In the genomic region with DNA sequence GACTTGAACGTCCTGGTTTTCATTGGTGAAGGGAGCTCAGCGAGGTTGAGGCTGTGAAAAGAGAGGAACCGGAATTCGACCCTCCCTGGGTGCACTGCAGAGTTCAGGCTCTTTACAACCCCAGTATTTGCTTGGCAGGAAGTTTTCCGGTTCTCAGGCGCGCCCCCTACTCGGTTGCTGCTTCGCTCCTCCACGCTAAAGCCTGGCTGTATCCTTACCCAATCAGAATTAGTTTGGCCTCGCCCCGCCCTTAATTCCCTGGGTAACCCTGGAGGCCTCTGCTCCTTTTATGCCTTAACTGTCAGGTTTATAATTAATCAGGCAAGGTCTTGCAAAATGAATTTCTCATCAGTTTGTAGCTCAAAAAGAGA, we compare ENCODE assay signal across 8 mouse cellular contexts. TPM values are rescaled to one million over a fixed set of nuclear protein-coding genes. Genes with fewer than 3 reads are reported as not detected.
A peak's percentile ranks its signal among the peaks of the same experiment; 100 is the strongest.
DNase-seq lines count a peak whose midpoint lies in the region; ATAC-seq and TF ChIP-seq lines count a peak whose summit lies in the region.

No protein-coding gene starts in this region.

- H3K4me3 ChIP-seq in C2C12 (ENCODE audit: insufficient read depth, poor library complexity, severe bottlenecking): peak overlapping the region; percentile 48
- peak overlapping the region; percentile 70 for H3K4me3 ChIP-seq in forebrain, postnatal 0 days (ENCODE audit: low read depth, low read length)

- no peaks in the 10 kb centered on the region for H3K9me3 ChIP-seq in forebrain, postnatal 0 days (ENCODE audit: low read length)

- intact Hi-C loops in heart, postnatal 36 days (cut with DNase I): loop anchor here (2.0 kb wide), 1 partner anchor 26 kb away; no protein-coding TSS in a partner anchor

- H3K36me3 ChIP-seq in C2C12 (ENCODE audit: control insufficient read depth, insufficient read depth): no peaks in the 10 kb centered on the region
- H3K36me3 ChIP-seq in forebrain, postnatal 0 days (ENCODE audit: insufficient read depth): no peaks in the 10 kb centered on the region

- H3K79me3 ChIP-seq in C2C12 (ENCODE audit: low read depth): no peaks in the 10 kb centered on the region

- H3K27me3 ChIP-seq in C2C12 (ENCODE audit: control insufficient read depth, insufficient read depth, insufficient read length): no peaks in the 10 kb centered on the region
- peaks cover 10% of the 10 kb centered on the region for H3K27me3 ChIP-seq in forebrain, postnatal 0 days (ENCODE audit: insufficient read depth, low read length)

- peaks cover 9% of the 10 kb centered on the region for H3K79me2 ChIP-seq in C2C12 (ENCODE audit: control insufficient read depth, insufficient read depth)

- H3K4me1 ChIP-seq in forebrain, postnatal 0 days (ENCODE audit: insufficient read depth): no peaks in the 10 kb centered on the region

- H3ac ChIP-seq in C2C12 (ENCODE audit: control insufficient read depth, insufficient read length, low read depth): no peak overlapping the region

- TF ChIP-seq CTCF in C2C12 (IDR thresholded peaks at IDR 0.05; ENCODE audit: control insufficient read depth, insufficient read depth, insufficient read length): peak; percentile 35
- TF ChIP-seq CTCF in forebrain, postnatal 0 days (IDR thresholded peaks at IDR 0.05; ENCODE audit: low read depth): peak; percentile 63

- whole genome bisulfite sequencing in forebrain, postnatal 0 days: 2% methylated on average over 12 of the region's 12 CpGs

- peak; percentile 87 for ATAC-seq in forebrain, postnatal 0 days

- no peak overlapping the region for H3K27ac ChIP-seq in forebrain, postnatal 0 days (ENCODE audit: low read depth, low read length)

- H3K4me2 ChIP-seq in forebrain, postnatal 0 days (ENCODE audit: low read depth): peak overlapping the region; percentile 100

- no peak overlapping the region for H3K9ac ChIP-seq in forebrain, postnatal 0 days

- DNase-seq in adrenal gland, postnatal 25 days: peak; percentile 64
- DNase-seq in forebrain, postnatal 0 days: peak; percentile 77
- DNase-seq in heart, postnatal 36 days: peak; percentile 70 to 74
- peak; percentile 45 to 68 for DNase-seq in layer of hippocampus, postnatal 10 days (ENCODE audit: low spot score in 2 of 2)
- DNase-seq in lung, postnatal 36 days: peak; percentile 89
- DNase-seq in right cerebral cortex, postnatal 14 days: peak; percentile 67
- no peak for DNase-seq in adipocyte (ENCODE audit: low spot score)

TF ChIP-seq in C2C12, 6 proteins besides CTCF, POLR2A, EP300 and RAD21:
- TF ChIP-seq CEBPB (IDR thresholded peaks at IDR 0.05; ENCODE audit: low read depth): no peak
- TF ChIP-seq USF1 (IDR thresholded peaks at IDR 0.05; ENCODE audit: low read depth): no peak
- TF ChIP-seq FOSL1 (IDR thresholded peaks at IDR 0.05; ENCODE audit: insufficient read depth, low read length, poor library complexity, severe bottlenecking): no peak
- TF ChIP-seq MYOG (IDR thresholded peaks at IDR 0.05; ENCODE audit: control insufficient read depth, extremely low read depth, insufficient read length): no peak
- TF ChIP-seq MYOD1 (IDR thresholded peaks at IDR 0.05; ENCODE audit: control insufficient read depth, insufficient read length, low read depth): no peak
- TF ChIP-seq MAX (IDR thresholded peaks at IDR 0.05): no peak

RNA-seq across cellular contexts. Expression of gene Usp43, which starts 0.8 kb away (rescaled TPM):
- polyA plus RNA-seq in C2C12 (2012; fragmentation: generic; extraction: Trizol): 3.4 TPM
- 1.5 and 3.0 TPM in 2 replicates for total RNA-seq in adrenal gland, postnatal 25 days (2021)
- total RNA-seq in forebrain, postnatal 0 days (2014; rRNA removed): 7.0 and 12.3 TPM in 2 replicates
- polyA plus RNA-seq in forebrain, postnatal 0 days (2015; fragmentation: Nextera tagmentation; extraction: Ambion mirVana): 3.8 and 4.8 TPM in 2 replicates
- total RNA-seq in heart, postnatal 36 days (2021): 1 to 10 TPM; 3.0 to 3.1 TPM
- total RNA-seq in layer of hippocampus, postnatal 10 days (2021): 1 to 10 TPM; 9.9 to 10.0 TPM

RNA-seq across cellular contexts. Expression of gene Cfap52, which starts 42.7 kb away (rescaled TPM):
- 0.04 TPM for polyA plus RNA-seq in C2C12 (2012; fragmentation: generic; extraction: Trizol)
- total RNA-seq in adrenal gland, postnatal 25 days (2021): not detected in 2 replicates
- total RNA-seq in forebrain, postnatal 0 days (2014; rRNA removed): 3.0 and 4.2 TPM in 2 replicates
- polyA plus RNA-seq in forebrain, postnatal 0 days (2015; fragmentation: Nextera tagmentation; extraction: Ambion mirVana): 2.6 and 4.8 TPM in 2 replicates
- total RNA-seq in heart, postnatal 36 days (2021): not detected
- 1 to 10 TPM; 2.8 to 4.0 TPM for total RNA-seq in layer of hippocampus, postnatal 10 days (2021)

RNA-seq across cellular contexts. Expression of gene Stx8, which starts 43.3 kb away (rescaled TPM):
- 15.9 TPM for polyA plus RNA-seq in C2C12 (2012; fragmentation: generic; extraction: Trizol)
- 28.5 and 35.1 TPM in 2 replicates for total RNA-seq in adrenal gland, postnatal 25 days (2021)
- total RNA-seq in forebrain, postnatal 0 days (2014; rRNA removed): 11.1 and 21.6 TPM in 2 replicates
- 67.8 and 78.9 TPM in 2 replicates for polyA plus RNA-seq in forebrain, postnatal 0 days (2015; fragmentation: Nextera tagmentation; extraction: Ambion mirVana)
- total RNA-seq in heart, postnatal 36 days (2021): 10 to 100 TPM; 24.1 to 25.1 TPM
- total RNA-seq in layer of hippocampus, postnatal 10 days (2021): 10 to 100 TPM; 27.2 to 37.8 TPM
